Mouse (Mus musculus): ENCODE measurements around the gene Hspa1l. TPM values are rescaled to one million over a fixed set of nuclear protein-coding genes. Genes with fewer than 3 reads are reported as not detected.
"Not testable (repeated sequence)": the region's sequence is repeated elsewhere in the genome, so short reads cannot be mapped to it uniquely, and the experiment has no call there.

Gene Hspa1l
- total RNA-seq (2014; rRNA removed), result 0.99 and 1.4 TPM in 2 replicates
- 0.76 TPM in 2 replicates for polyA plus RNA-seq (2015; fragmentation: Nextera tagmentation; extraction: Ambion mirVana)

DNA sequence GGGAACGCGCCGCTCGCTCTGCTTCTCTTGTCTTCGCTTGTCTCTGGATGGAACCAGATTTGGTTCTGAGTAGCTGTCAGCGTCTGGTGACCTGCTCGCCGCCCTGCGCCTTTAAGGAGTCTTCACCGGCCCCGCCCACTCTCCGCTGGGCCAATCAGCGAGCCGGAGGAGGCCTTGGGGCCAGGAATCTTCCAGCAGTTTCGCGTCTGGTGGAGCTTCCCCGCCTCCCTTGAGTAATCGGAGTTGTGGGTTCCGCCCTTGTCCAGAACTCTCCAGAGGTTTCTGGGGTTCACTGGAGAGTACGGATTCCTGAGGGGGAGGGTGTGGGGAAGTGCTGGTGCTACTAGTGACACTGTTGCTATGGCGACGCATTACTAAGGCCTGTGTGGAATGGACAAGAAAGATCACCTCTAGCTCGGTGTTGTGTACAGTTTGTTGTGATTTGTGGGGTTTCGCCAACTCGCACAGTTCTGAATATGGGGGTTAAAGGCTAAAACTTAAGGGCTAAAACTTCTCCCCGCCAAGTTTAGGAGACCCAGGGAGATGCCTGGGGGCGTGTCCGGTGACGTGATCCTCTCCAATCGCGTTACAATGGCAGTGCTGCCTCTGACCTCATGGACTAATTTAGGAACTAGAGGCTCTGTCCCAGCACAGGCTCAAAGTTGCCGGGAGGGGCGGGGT, at the start of gene Hspa1l, which contains the start of gene Hspa1a:
Gene Hspa1l, plus strand, starts transcription at position 635 of the 681 bp plus-strand sequence.
Gene Hspa1a, minus strand, starts transcription at position 88 of the 681 bp plus-strand sequence.
- peaks cover 14% of the 10 kb centered on the region; the same call in 1 of the 2 replicates for H3K27me3 ChIP-seq (ENCODE audit: insufficient read depth, low read length)
- H3K4me3 ChIP-seq (ENCODE audit: low read length), result peak within 1 kb of the TSS; percentile 36
- H3K9ac ChIP-seq (replicated peaks; ENCODE audit: low read length); H3K27ac ChIP-seq; H3K4me1 ChIP-seq (ENCODE audit: insufficient read depth, low read length); H3K9me3 ChIP-seq (ENCODE audit: low read length); H3K36me3 ChIP-seq (ENCODE audit: insufficient read depth, low read length): not testable (repeated sequence)
- peak; percentile 71 for DNase-seq (ENCODE audit: low spot score)
- WGBS, result under 1% methylated on average over 28 of the region's 33 CpGs
- peak within 1 kb of the TSS; percentile 68 for H3K4me2 ChIP-seq (ENCODE audit: low read depth, low read length)
- peak; percentile 94 for ATAC-seq

DNA sequence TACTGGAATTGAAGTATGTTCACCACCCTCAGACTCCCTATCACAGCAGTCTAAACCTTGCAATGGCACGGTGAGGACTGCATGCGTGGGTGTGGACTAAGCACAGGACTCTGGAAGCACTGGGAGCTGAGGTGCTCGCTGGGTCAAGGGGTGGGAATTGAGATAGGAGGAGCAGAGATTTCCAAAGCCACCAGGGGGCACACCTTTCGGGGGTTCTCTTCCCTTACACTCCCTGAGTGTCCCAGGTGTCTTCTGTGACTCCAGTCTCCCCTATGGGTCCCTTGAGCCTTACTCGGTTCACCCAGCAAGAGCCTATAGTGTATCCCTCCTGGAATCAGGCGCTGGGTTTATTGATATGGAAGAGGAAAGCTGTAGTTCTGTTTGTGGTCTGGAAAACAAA, 49.6 kb upstream of the Hspa1l start:
- 56% methylated on average over 6 of the region's 6 CpGs for WGBS
- Histone ChIP-seq H3K27ac (no peak overlapping the region), H3K9ac (replicated peaks; ENCODE audit: low read length) (no peak overlapping the region), H3K4me3 (ENCODE audit: low read length) (no peak overlapping the region), H3K9me3 (ENCODE audit: low read length) (no peaks in the 10 kb centered on the region), H3K27me3 (ENCODE audit: insufficient read depth, low read length) (no peaks in the 10 kb centered on the region), H3K4me2 (ENCODE audit: low read depth, low read length) (no peak overlapping the region), H3K4me1 (ENCODE audit: insufficient read depth, low read length) (no peaks in the 10 kb centered on the region), H3K36me3 (ENCODE audit: insufficient read depth, low read length) (no peaks in the 10 kb centered on the region)
- ATAC-seq (no peak), DNase-seq (ENCODE audit: low spot score) (no peak)
- peak; percentile 17; the same call in 1 of the 2 replicates for TF ChIP-seq CTCF (IDR thresholded peaks at IDR 0.05; ENCODE audit: low read depth)

DNA sequence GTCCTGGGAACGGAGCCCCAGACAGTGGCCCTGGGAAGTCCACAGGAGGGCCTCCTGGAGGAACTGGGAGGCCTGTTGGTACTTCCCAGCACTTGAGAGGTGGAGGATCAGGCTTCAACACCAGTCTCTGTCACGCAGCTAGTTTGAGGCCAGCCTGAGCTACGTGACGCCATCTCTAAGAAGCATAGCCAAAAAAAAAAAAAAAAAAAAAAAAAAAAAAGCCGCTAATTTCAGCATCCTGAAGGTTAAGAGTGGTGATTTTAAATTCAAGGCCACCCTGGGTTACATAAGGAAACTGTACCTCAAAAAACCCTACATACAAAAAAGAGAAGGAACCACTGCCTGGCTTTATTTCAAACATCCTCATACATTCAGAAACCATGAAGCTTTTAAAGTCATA, 48.2 kb upstream of the Hspa1l start:
- Histone ChIP-seq H3K9me3 (ENCODE audit: low read length) (no peaks in the 10 kb centered on the region), H3K27ac (no peak overlapping the region), H3K4me2 (ENCODE audit: low read depth, low read length) (no peak overlapping the region), H3K4me1 (ENCODE audit: insufficient read depth, low read length) (no peaks in the 10 kb centered on the region), H3K27me3 (ENCODE audit: insufficient read depth, low read length) (no peaks in the 10 kb centered on the region), H3K36me3 (ENCODE audit: insufficient read depth, low read length) (no peaks in the 10 kb centered on the region), H3K9ac (replicated peaks; ENCODE audit: low read length) (no peak overlapping the region), H3K4me3 (ENCODE audit: low read length) (no peak overlapping the region)
- DNase-seq (ENCODE audit: low spot score) (no peak), ATAC-seq (no peak)
- TF ChIP-seq CTCF (IDR thresholded peaks at IDR 0.05; ENCODE audit: low read depth), result no peak
- 69% methylated on average over 5 of the region's 5 CpGs for WGBS

- H3K4me1 ChIP-seq (ENCODE audit: insufficient read depth, low read length), result no peaks in the 10 kb centered on the region
- H3K27me3 ChIP-seq (ENCODE audit: insufficient read depth, low read length), result no peaks in the 10 kb centered on the region
- TF ChIP-seq CTCF (IDR thresholded peaks at IDR 0.05; ENCODE audit: low read depth), result no peak
- no peaks in the 10 kb centered on the region for H3K36me3 ChIP-seq (ENCODE audit: insufficient read depth, low read length)
- no peak overlapping the region for H3K4me2 ChIP-seq (ENCODE audit: low read depth, low read length)
- no peak overlapping the region for H3K4me3 ChIP-seq (ENCODE audit: low read length)
- DNase-seq (ENCODE audit: low spot score) (no peak), ATAC-seq (no peak)
- no peak overlapping the region for H3K9ac ChIP-seq (replicated peaks; ENCODE audit: low read length)
- no peaks in the 10 kb centered on the region for H3K9me3 ChIP-seq (ENCODE audit: low read length)
- no peak overlapping the region for H3K27ac ChIP-seq
- 89% methylated on average over 18 of the region's 18 CpGs for WGBS
These were observed 45.0 kb upstream of the Hspa1l start for GRCm38 (mm10) chr17:34927306-34928019.

GRCm38 (mm10) chr17:34928841-34929240, 43.7 kb upstream of the Hspa1l start:
- no peak overlapping the region for H3K4me3 ChIP-seq (ENCODE audit: low read length)
- H3K4me2 ChIP-seq (ENCODE audit: low read depth, low read length), result no peak overlapping the region
- no peaks in the 10 kb centered on the region for H3K9me3 ChIP-seq (ENCODE audit: low read length)
- TF ChIP-seq CTCF (IDR thresholded peaks at IDR 0.05; ENCODE audit: low read depth), result no peak
- H3K36me3 ChIP-seq (ENCODE audit: insufficient read depth, low read length), result 0 out of 2 replicates have a peak, but pooled peaks cover 9% of the 10 kb centered on the region
- WGBS, result 72% methylated on average over 4 of the region's 4 CpGs
- H3K4me1 ChIP-seq (ENCODE audit: insufficient read depth, low read length), result no peaks in the 10 kb centered on the region
- H3K27me3 ChIP-seq (ENCODE audit: insufficient read depth, low read length), result no peaks in the 10 kb centered on the region
- no peak overlapping the region for H3K9ac ChIP-seq (replicated peaks; ENCODE audit: low read length)
- H3K27ac ChIP-seq, result no peak overlapping the region
- DNase-seq (ENCODE audit: low spot score) (no peak), ATAC-seq (no peak)

GRCm38 (mm10) chr17:34931061-34931734, 41.3 kb upstream of the Hspa1l start, which contains the start of gene Neu1:
Gene Neu1, plus strand, starts transcription at chr17:34931253.
- H3K9ac ChIP-seq (replicated peaks; ENCODE audit: low read length), result peak within 1 kb of the TSS; percentile 73
- no peaks in the 10 kb centered on the region for H3K9me3 ChIP-seq (ENCODE audit: low read length)
- peak within 1 kb of the TSS; percentile 75 for H3K4me3 ChIP-seq (ENCODE audit: low read length)
- TF ChIP-seq CTCF (IDR thresholded peaks at IDR 0.05; ENCODE audit: low read depth), result peak; percentile 86
- no peaks in the 10 kb centered on the region for H3K27me3 ChIP-seq (ENCODE audit: insufficient read depth, low read length)
- H3K27ac ChIP-seq, result peak within 1 kb of the TSS; percentile 80
- H3K4me1 ChIP-seq (ENCODE audit: insufficient read depth, low read length), result no peaks in the 10 kb centered on the region
- WGBS, result under 1% methylated on average over 38 of the region's 38 CpGs
- H3K4me2 ChIP-seq (ENCODE audit: low read depth, low read length), result peak within 1 kb of the TSS; percentile 88
- peak; percentile 98 for ATAC-seq
- DNase-seq (ENCODE audit: low spot score), result peak; percentile 100
- H3K36me3 ChIP-seq (ENCODE audit: insufficient read depth, low read length), result peaks cover 20% of the 10 kb centered on the region

Data from hindbrain, postnatal 0 days (tissue).